Mouse (Mus musculus) midbrain, embryonic 16.5 days (tissue): ENCODE results near the gene Map2k2. TPM values are rescaled to one million over a fixed set of nuclear protein-coding genes. Genes with fewer than 3 reads are reported as not detected.
A peak's percentile ranks its signal among the peaks of the same experiment; 100 is the strongest.
"Not testable (repeated sequence)": the region's sequence is repeated elsewhere in the genome, so short reads cannot be mapped to it uniquely, and the experiment has no call there.

Source experiments
- ATAC-seq: fragments of 200-750 bp; cut with Nextera tagmentation; 2 replicates; pipeline ENCODE4 v1.8.0; 2017; ENCODE audit warnings: moderate TSS enrichment
- H3K27ac ChIP-seq: fragments of 300-500 bp; sonication (generic); 2 replicates; pipeline ENCODE4 v1.5.1; 2014; ENCODE audit warnings: mild to moderate bottlenecking, low read length, mixed read lengths
- H3K27me3 ChIP-seq: fragments of 300-500 bp; sonication (generic); 2 replicates; pipeline ENCODE4 v1.6.1; 2014; ENCODE audit warnings: low read depth, low read length, mixed read lengths; ENCODE audit not compliant: control insufficient read depth, insufficient read depth
- H3K36me3 ChIP-seq: fragments of 300-500 bp; sonication (generic); 2 replicates; pipeline ENCODE4 v1.6.1; 2014; ENCODE audit warnings: mild to moderate bottlenecking, low read length, moderate library complexity, mixed read lengths; ENCODE audit not compliant: control insufficient read depth, insufficient read depth
- H3K4me1 ChIP-seq: fragments of 300-500 bp; sonication (generic); 2 replicates; pipeline ENCODE4 v1.6.1; 2014; ENCODE audit warnings: mild to moderate bottlenecking, low read length, mixed read lengths; ENCODE audit not compliant: control insufficient read depth, insufficient read depth
- H3K4me2 ChIP-seq: fragments of 300-500 bp; sonication (generic); 2 replicates; pipeline ENCODE4 v1.6.1; 2014; ENCODE audit warnings: mild to moderate bottlenecking, low read length, mixed read lengths
- H3K4me3 ChIP-seq: fragments of 300-500 bp; sonication (generic); 2 replicates; pipeline ENCODE4 v1.5.1; 2014; ENCODE audit warnings: low read depth, mild to moderate bottlenecking, low read length, moderate library complexity, mixed read lengths
- H3K9ac ChIP-seq: fragments of 300-500 bp; sonication (generic); 2 replicates; pipeline ENCODE4 v1.6.1; 2014; ENCODE audit warnings: low read depth, low read length, mixed read lengths
- H3K9me3 ChIP-seq: fragments of 300-500 bp; sonication (generic); replicated peaks from 2 replicates; pipeline ENCODE4 v1.6.1; 2014; ENCODE audit warnings: mild to moderate bottlenecking, low read length, mixed read lengths; ENCODE audit not compliant: control insufficient read depth, poor library complexity, severe bottlenecking
- WGBS: fragments of 180-500 bp; shearing (Covaris S2); extraction: QIAGEN DNeasy Blood & Tissue Kit; methylation state at CpG from one replicate; pipeline ENCODE4 v1.1.7; 2014; 5-methylcytosine and 5-hydroxymethylcytosine counted together
- polyA plus RNA-seq: library from polyadenylated mRNA; unstranded; fragments of >200 nt; fragmentation: Nextera tagmentation; extraction: Ambion mirVana; gene quantifications from 2 replicates; pipeline ENCODE4 v1.2.1, GENCODE M21; 2015

Map2k2 gene
- polyA plus RNA-seq, result 227 and 233 TPM in 2 replicates

GRCm38 (mm10) chr10:81105565-81106112 lies at the start of gene Map2k2:
Map2k2 (plus strand) TSS chr10:81105915.
- peak within 1 kb of the TSS; percentile 89 for H3K4me2 ChIP-seq
- peak within 1 kb of the TSS; percentile 99 for H3K27ac ChIP-seq
- H3K9ac ChIP-seq, result peak within 1 kb of the TSS; percentile 100
- H3K4me1 ChIP-seq, result peaks cover 18% of the 10 kb centered on the region
- peak within 1 kb of the TSS; percentile 98 for H3K4me3 ChIP-seq
- WGBS, result under 1% methylated on average over 56 of the region's 56 CpGs
- H3K27me3 ChIP-seq, result no peaks in the 10 kb centered on the region
- peaks cover 12% of the 10 kb centered on the region for H3K36me3 ChIP-seq
- ATAC-seq, result peak; percentile 96
- H3K9me3 ChIP-seq, result no peaks in the 10 kb centered on the region

GRCm38 (mm10) chr10:81057406-81058130 lies 48.1 kb upstream of the Map2k2 start:
- no peak overlapping the region for H3K4me2 ChIP-seq
- no peak for ATAC-seq
- no peaks in the 10 kb centered on the region for H3K27me3 ChIP-seq
- H3K9ac ChIP-seq, result no peak overlapping the region
- no peak overlapping the region for H3K27ac ChIP-seq
- no peaks in the 10 kb centered on the region for H3K36me3 ChIP-seq
- H3K4me1 ChIP-seq, result peaks cover 27% of the 10 kb centered on the region
- H3K9me3 ChIP-seq, result no peaks in the 10 kb centered on the region
- 94% methylated on average over 23 of the region's 23 CpGs for WGBS
- no peak overlapping the region for H3K4me3 ChIP-seq

- Histone ChIP-seq H3K36me3 (no peaks in the 10 kb centered on the region), H3K27me3 (no peaks in the 10 kb centered on the region), H3K4me1 (peaks cover 27% of the 10 kb centered on the region), H3K9ac (peak overlapping the region; percentile 89), H3K4me3 (peak overlapping the region; percentile 5; the same call in 1 of the 2 replicates), H3K9me3 (no peaks in the 10 kb centered on the region), H3K4me2 (peak overlapping the region; percentile 99), H3K27ac (no peak overlapping the region)
- WGBS, result 91% methylated on average over 6 of the region's 6 CpGs
- ATAC-seq, result no peak
Measured at GRCm38 (mm10) chr10:81058896-81059295, 46.8 kb upstream of the Map2k2 start.

- peaks cover 27% of the 10 kb centered on the region for H3K4me1 ChIP-seq
- no peaks in the 10 kb centered on the region for H3K36me3 ChIP-seq
- peak within 1 kb of the TSS; percentile 75 for H3K4me3 ChIP-seq
- H3K9ac ChIP-seq, result peak within 1 kb of the TSS; percentile 89
- peak; percentile 92 for ATAC-seq
- under 1% methylated on average over 48 of the region's 48 CpGs for WGBS
- H3K27me3 ChIP-seq, result no peaks in the 10 kb centered on the region
- peak within 1 kb of the TSS; percentile 99 for H3K4me2 ChIP-seq
- H3K9me3 ChIP-seq, result no peaks in the 10 kb centered on the region
- peak within 1 kb of the TSS; percentile 48; the same call in 1 of the 2 replicates for H3K27ac ChIP-seq
Measured at GRCm38 (mm10) chr10:81059603-81060543, 45.8 kb upstream of the Map2k2 start, which contains the start of gene Sgta. Sgta (minus strand) TSS chr10:81060181.

- no peak for ATAC-seq
- no peak overlapping the region for H3K9ac ChIP-seq
Measured at GRCm38 (mm10) chr10:81062710-81063109, 43.0 kb upstream of the Map2k2 start.

GRCm38 (mm10) chr10:81064519-81064918 lies 41.2 kb upstream of the Map2k2 start:
- H3K4me2 ChIP-seq, H3K27me3 ChIP-seq, H3K4me3 ChIP-seq, H3K27ac ChIP-seq, H3K9ac ChIP-seq, H3K9me3 ChIP-seq, H3K36me3 ChIP-seq, H3K4me1 ChIP-seq, ATAC-seq: not testable (repeated sequence)
- 88% methylated on average over 8 of the region's 8 CpGs for WGBS

More at GRCm38 (mm10) chr10:81062710-81063109, 43.0 kb upstream of the Map2k2 start:
- WGBS, result 74% methylated on average over 4 of the region's 4 CpGs
- no peak overlapping the region for H3K27ac ChIP-seq
- no peak overlapping the region for H3K4me3 ChIP-seq
- no peaks in the 10 kb centered on the region for H3K27me3 ChIP-seq
- H3K36me3 ChIP-seq, result no peaks in the 10 kb centered on the region
- H3K9me3 ChIP-seq, result no peaks in the 10 kb centered on the region
- H3K4me2 ChIP-seq, result no peak overlapping the region
- peaks cover 19% of the 10 kb centered on the region for H3K4me1 ChIP-seq

GRCm38 (mm10) chr10:81068706-81069105 lies 37.0 kb upstream of the Map2k2 start:
- 82% methylated on average over 5 of the region's 5 CpGs for WGBS
- Histone ChIP-seq H3K4me2 (no peak overlapping the region), H3K27ac (peak overlapping the region; percentile 74; the same call in 1 of the 2 replicates), H3K9ac (no peak overlapping the region; the same call in 1 of the 2 replicates), H3K4me3 (no peak overlapping the region), H3K4me1 (peaks cover 19% of the 10 kb centered on the region), H3K36me3 (peaks cover 7% of the 10 kb centered on the region; the same call in 1 of the 2 replicates), H3K9me3 (no peaks in the 10 kb centered on the region), H3K27me3 (no peaks in the 10 kb centered on the region)
- ATAC-seq, result no peak

GRCm38 (mm10) chr10:81069836-81070235 lies 35.9 kb upstream of the Map2k2 start, which contains the start of gene Thop1:
Thop1 (plus strand) TSS chr10:81070035.
- peak within 1 kb of the TSS; percentile 78 for H3K4me2 ChIP-seq
- under 1% methylated on average over 35 of the region's 35 CpGs for WGBS
- ATAC-seq, result peak; percentile 93
- H3K4me1 ChIP-seq, result peaks cover 19% of the 10 kb centered on the region
- peak within 1 kb of the TSS; percentile 70 for H3K4me3 ChIP-seq
- no peaks in the 10 kb centered on the region for H3K27me3 ChIP-seq
- peak within 1 kb of the TSS; percentile 74 for H3K27ac ChIP-seq
- peaks cover 15% of the 10 kb centered on the region for H3K36me3 ChIP-seq
- H3K9me3 ChIP-seq, result no peaks in the 10 kb centered on the region; the same call in 1 of the 2 replicates
- peak within 1 kb of the TSS; percentile 80 for H3K9ac ChIP-seq
